Mouse (Mus musculus) heart, embryonic 15.5 days (tissue): ENCODE measurements around the gene Galnt14. TPM values are rescaled to one million over a fixed set of nuclear protein-coding genes. Genes with fewer than 3 reads are reported as not detected.

Experiments used
- ATAC-seq: fragments of 200-750 bp; cut with Nextera tagmentation; replicated peaks from 2 replicates; pipeline ENCODE4 v1.8.0; 2017; ENCODE audit warnings: low read depth, moderate TSS enrichment; ENCODE audit not compliant: insufficient number of reproducible peaks, insufficient read depth, low FRiP score
- H3K27ac ChIP-seq: fragments of 300-500 bp; sonication (generic); 2 replicates; pipeline ENCODE4 v1.5.1; 2015; ENCODE audit warnings: mild to moderate bottlenecking, inconsistent platforms
- H3K27me3 ChIP-seq: fragments of 300-500 bp; sonication (generic); 2 replicates; pipeline ENCODE4 v1.6.1; 2015; ENCODE audit warnings: inconsistent platforms
- H3K36me3 ChIP-seq: fragments of 300-500 bp; sonication (generic); 2 replicates; pipeline ENCODE4 v1.6.1; 2015; ENCODE audit warnings: mild to moderate bottlenecking, inconsistent platforms
- H3K4me1 ChIP-seq: fragments of 300-500 bp; sonication (generic); replicated peaks from 2 replicates; pipeline ENCODE4 v1.6.1; 2015; ENCODE audit warnings: inconsistent platforms
- H3K4me2 ChIP-seq: fragments of 300-500 bp; sonication (generic); 2 replicates; pipeline ENCODE4 v1.6.1; 2015; ENCODE audit warnings: inconsistent platforms, mild to moderate bottlenecking, moderate library complexity
- H3K4me3 ChIP-seq: fragments of 300-500 bp; sonication (generic); 2 replicates; pipeline ENCODE4 v1.5.1; 2015; ENCODE audit warnings: mild to moderate bottlenecking, inconsistent platforms
- H3K9ac ChIP-seq: fragments of 300-500 bp; sonication (generic); 2 replicates; pipeline ENCODE4 v1.6.1; 2015; ENCODE audit warnings: mild to moderate bottlenecking, inconsistent platforms
- H3K9me3 ChIP-seq: fragments of 300-500 bp; sonication (generic); replicated peaks from 2 replicates; pipeline ENCODE4 v1.6.1; 2016; ENCODE audit warnings: inconsistent platforms
- WGBS: fragments of 180-500 bp; shearing (Covaris S2); methylation state at CpG from one replicate; pipeline ENCODE4 v1.1.7; 2015; ENCODE audit warnings: mixed read lengths; 5-methylcytosine and 5-hydroxymethylcytosine counted together
- polyA plus RNA-seq: library from polyadenylated mRNA; unstranded; fragments of >200 nt; fragmentation: Nextera tagmentation; extraction: Ambion mirVana; gene quantifications from 2 replicates; pipeline ENCODE4 v1.2.1, GENCODE M21; 2015

The Galnt14 gene
- polyA plus RNA-seq, 1 experiment from 2014 or later: 0.53 TPM

GRCm38 (mm10) chr17:73626912-73627311 lies 83.3 kb downstream of the Galnt14 start:
- Histone ChIP-seq H3K4me2 (no peak overlapping the region), H3K9ac (no peak overlapping the region), H3K36me3 (no peaks in the 10 kb centered on the region), H3K4me1 (no peaks in the 10 kb centered on the region), H3K27ac (no peak overlapping the region), H3K9me3 (no peaks in the 10 kb centered on the region), H3K4me3 (no peak overlapping the region), H3K27me3 (no peaks in the 10 kb centered on the region)
- no peak for ATAC-seq
- WGBS: 75% methylated on average over 4 of the region's 4 CpGs

GRCm38 (mm10) chr17:73620049-73620448 lies 90.2 kb downstream of the Galnt14 start:
- Histone ChIP-seq H3K9me3 (no peaks in the 10 kb centered on the region), H3K9ac (no peak overlapping the region), H3K27me3 (no peaks in the 10 kb centered on the region), H3K4me1 (no peaks in the 10 kb centered on the region), H3K36me3 (no peaks in the 10 kb centered on the region), H3K4me2 (no peak overlapping the region), H3K27ac (no peak overlapping the region), H3K4me3 (no peak overlapping the region)
- WGBS: 85% methylated on average over 4 of the region's 4 CpGs
- ATAC-seq: no peak

GRCm38 (mm10) chr17:73602552-73603478 lies 107.4 kb downstream of the Galnt14 start:
- Histone ChIP-seq H3K27me3 (no peaks in the 10 kb centered on the region), H3K4me2 (no peak overlapping the region), H3K9me3 (no peaks in the 10 kb centered on the region), H3K27ac (no peak overlapping the region), H3K36me3 (no peaks in the 10 kb centered on the region), H3K4me1 (peaks cover 3% of the 10 kb centered on the region; the same call in 1 of the 2 replicates), H3K9ac (no peak overlapping the region), H3K4me3 (no peak overlapping the region)
- WGBS: 52% methylated on average over 5 of the region's 5 CpGs
- no peak for ATAC-seq

- Histone ChIP-seq H3K4me2 (no peak overlapping the region), H3K27me3 (no peaks in the 10 kb centered on the region), H3K9ac (no peak overlapping the region), H3K36me3 (no peaks in the 10 kb centered on the region), H3K4me3 (no peak overlapping the region), H3K9me3 (no peaks in the 10 kb centered on the region), H3K27ac (no peak overlapping the region), H3K4me1 (peaks cover 3% of the 10 kb centered on the region; the same call in 1 of the 2 replicates)
- 70% methylated on average over 6 of the region's 6 CpGs for WGBS
- ATAC-seq: no peak
Measured at GRCm38 (mm10) chr17:73599923-73600322, 110.3 kb downstream of the Galnt14 start.

- WGBS: 69% methylated on average over 2 of the region's 2 CpGs
- no peak for ATAC-seq
- no peaks in the 10 kb centered on the region for H3K36me3 ChIP-seq
- 0 out of 2 replicates have a peak, but pooled peaks cover 2% of the 10 kb centered on the region for H3K4me1 ChIP-seq
- no peak overlapping the region for H3K9ac ChIP-seq
- H3K4me2 ChIP-seq: no peak overlapping the region
- H3K27ac ChIP-seq: no peak overlapping the region
- no peaks in the 10 kb centered on the region for H3K9me3 ChIP-seq
- no peak overlapping the region for H3K4me3 ChIP-seq
- H3K27me3 ChIP-seq: no peaks in the 10 kb centered on the region
Measured at GRCm38 (mm10) chr17:73592081-73592480, 118.2 kb downstream of the Galnt14 start.

- Histone ChIP-seq H3K27ac (no peak overlapping the region), H3K4me2 (no peak overlapping the region), H3K9me3 (no peaks in the 10 kb centered on the region), H3K4me1 (peaks cover 11% of the 10 kb centered on the region; the same call in 1 of the 2 replicates), H3K9ac (no peak overlapping the region), H3K4me3 (no peak overlapping the region), H3K36me3 (no peaks in the 10 kb centered on the region), H3K27me3 (no peaks in the 10 kb centered on the region)
- ATAC-seq: no peak
- 81% methylated on average over 6 of the region's 6 CpGs for WGBS
Measured at GRCm38 (mm10) chr17:73587573-73587972, 122.7 kb downstream of the Galnt14 start.

GRCm38 (mm10) chr17:73574186-73574585 lies 136.1 kb downstream of the Galnt14 start:
- no peaks in the 10 kb centered on the region for H3K9me3 ChIP-seq
- no peak for ATAC-seq

GRCm38 (mm10) chr17:73572881-73573280 lies 137.4 kb downstream of the Galnt14 start:
- no peak for ATAC-seq
- Histone ChIP-seq H3K4me1 (peaks cover 11% of the 10 kb centered on the region), H3K27me3 (no peaks in the 10 kb centered on the region), H3K9ac (no peak overlapping the region), H3K4me3 (no peak overlapping the region), H3K27ac (no peak overlapping the region), H3K9me3 (no peaks in the 10 kb centered on the region), H3K4me2 (no peak overlapping the region), H3K36me3 (no peaks in the 10 kb centered on the region)
- 72% methylated on average over 5 of the region's 5 CpGs for WGBS

More at GRCm38 (mm10) chr17:73574186-73574585, 136.1 kb downstream of the Galnt14 start:
- Histone ChIP-seq H3K4me3 (no peak overlapping the region), H3K27ac (no peak overlapping the region), H3K27me3 (no peaks in the 10 kb centered on the region), H3K4me2 (no peak overlapping the region), H3K36me3 (no peaks in the 10 kb centered on the region), H3K9ac (no peak overlapping the region), H3K4me1 (peaks cover 11% of the 10 kb centered on the region)
- WGBS: 20% methylated on average over 1 of the region's 1 CpGs

GRCm38 (mm10) chr17:73572440-73572839 lies 137.8 kb downstream of the Galnt14 start:
- WGBS: 78% methylated on average over 5 of the region's 5 CpGs
- ATAC-seq: no peak

GRCm38 (mm10) chr17:73571961-73572360 lies 138.3 kb downstream of the Galnt14 start:
- no peaks in the 10 kb centered on the region for H3K27me3 ChIP-seq
- no peak overlapping the region for H3K4me2 ChIP-seq
- ATAC-seq: no peak
- no peak overlapping the region for H3K9ac ChIP-seq
- H3K36me3 ChIP-seq: no peaks in the 10 kb centered on the region
- H3K4me3 ChIP-seq: no peak overlapping the region
- no peak overlapping the region for H3K27ac ChIP-seq
- 55% methylated on average over 4 of the region's 4 CpGs for WGBS
- peaks cover 11% of the 10 kb centered on the region for H3K4me1 ChIP-seq
- H3K9me3 ChIP-seq: no peaks in the 10 kb centered on the region

More at GRCm38 (mm10) chr17:73572440-73572839, 137.8 kb downstream of the Galnt14 start:
- Histone ChIP-seq H3K27me3 (no peaks in the 10 kb centered on the region), H3K36me3 (no peaks in the 10 kb centered on the region), H3K4me2 (no peak overlapping the region), H3K27ac (no peak overlapping the region), H3K9ac (no peak overlapping the region), H3K9me3 (no peaks in the 10 kb centered on the region), H3K4me1 (peaks cover 11% of the 10 kb centered on the region), H3K4me3 (no peak overlapping the region)

GRCm38 (mm10) chr17:73568204-73568603 lies 142.0 kb downstream of the Galnt14 start:
- Histone ChIP-seq H3K4me2 (no peak overlapping the region), H3K4me1 (no peaks in the 10 kb centered on the region), H3K27me3 (no peaks in the 10 kb centered on the region), H3K9ac (no peak overlapping the region), H3K27ac (no peak overlapping the region), H3K36me3 (no peaks in the 10 kb centered on the region), H3K9me3 (no peaks in the 10 kb centered on the region), H3K4me3 (no peak overlapping the region)
- 62% methylated on average over 9 of the region's 9 CpGs for WGBS
- no peak for ATAC-seq

- H3K27ac ChIP-seq: no peak overlapping the region
- H3K4me3 ChIP-seq: no peak overlapping the region
- ATAC-seq: no peak
- H3K27me3 ChIP-seq: no peaks in the 10 kb centered on the region; the same call in 1 of the 2 replicates
- H3K36me3 ChIP-seq: no peaks in the 10 kb centered on the region
- H3K4me1 ChIP-seq: no peaks in the 10 kb centered on the region
- no peak overlapping the region for H3K9ac ChIP-seq
- no peaks in the 10 kb centered on the region for H3K9me3 ChIP-seq
- no peak overlapping the region for H3K4me2 ChIP-seq
- WGBS: 56% methylated on average over 3 of the region's 3 CpGs
Measured at GRCm38 (mm10) chr17:73561149-73561548, 149.1 kb downstream of the Galnt14 start.
